Mouse (Mus musculus): ENCODE measurements around the gene 4931406C07Rik. TPM values are rescaled to one million over a fixed set of nuclear protein-coding genes. Genes with fewer than 3 reads are reported as not detected.
A peak's percentile ranks its signal among the peaks of the same experiment; 100 is the strongest.
"Not testable (repeated sequence)": the region's sequence is repeated elsewhere in the genome, so short reads cannot be mapped to it uniquely, and the experiment has no call there.

The 4931406C07Rik gene
- 9.5 and 10.1 TPM in 2 replicates for polyA plus RNA-seq (2014; fragmentation: Nextera tagmentation; extraction: Ambion mirVana)

DNA sequence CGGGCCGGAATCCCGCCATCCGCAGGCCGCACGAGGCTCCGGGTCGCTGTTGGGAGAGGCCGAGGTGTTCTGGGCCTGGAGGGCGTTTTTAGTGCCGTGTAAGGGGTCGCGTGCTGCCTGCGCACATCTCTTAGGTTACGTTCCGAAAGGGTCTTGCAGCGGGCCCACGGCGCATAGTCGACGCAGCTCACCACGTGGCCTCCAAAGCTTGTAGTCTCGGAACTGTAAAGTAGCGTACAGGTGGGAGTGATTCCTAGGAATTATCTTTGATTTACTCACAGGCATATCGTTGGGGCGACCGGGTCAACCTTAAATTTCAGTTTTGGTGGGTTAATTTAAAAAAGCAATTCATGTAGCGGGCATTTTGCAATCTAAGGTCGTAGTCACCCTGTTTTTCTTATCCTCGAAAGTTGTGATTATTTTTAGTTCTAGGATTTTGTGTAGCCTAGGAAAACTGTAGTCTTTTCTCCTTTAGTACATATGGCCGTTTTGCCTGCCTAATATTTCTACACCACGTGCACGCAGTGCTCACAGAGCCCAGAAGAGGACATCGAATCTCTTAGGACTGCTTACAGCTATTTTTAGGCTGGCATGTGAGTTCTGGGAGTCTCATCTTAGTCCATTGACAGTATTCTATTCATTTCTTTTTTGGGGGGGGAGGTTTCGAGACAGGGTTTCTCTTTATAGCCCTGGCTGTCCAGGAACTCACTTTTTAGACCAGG, at the start of gene 4931406C07Rik:
Gene 4931406C07Rik (minus strand): TSS at position 51 of the 722 bp plus-strand sequence.
- Histone ChIP-seq H3K4me3 (ENCODE audit: low read depth, low read length) (peak within 1 kb of the TSS; percentile 83), H3K4me1 (ENCODE audit: control insufficient read depth, insufficient read depth, low read length) (peaks cover 19% of the 10 kb centered on the region), H3K27ac (replicated peaks; ENCODE audit: low read depth, low read length) (peak within 1 kb of the TSS; percentile 94), H3K36me3 (ENCODE audit: control insufficient read depth, insufficient read depth, low read length) (peaks cover 42% of the 10 kb centered on the region), H3K4me2 (ENCODE audit: low read depth, low read length) (peak within 1 kb of the TSS; percentile 84), H3K9me3 (ENCODE audit: control insufficient read depth, low read length) (no peaks in the 10 kb centered on the region), H3K9ac (ENCODE audit: low read depth, low read length) (peak within 1 kb of the TSS; percentile 96), H3K27me3 (replicated peaks; ENCODE audit: control insufficient read depth, insufficient read depth, low read length) (no peaks in the 10 kb centered on the region)
- peak; percentile 64 for DNase-seq (ENCODE audit: low spot score)
- under 1% methylated on average over 35 of the region's 35 CpGs for WGBS
- ATAC-seq (ENCODE audit: low read depth), result peak; percentile 81

DNA sequence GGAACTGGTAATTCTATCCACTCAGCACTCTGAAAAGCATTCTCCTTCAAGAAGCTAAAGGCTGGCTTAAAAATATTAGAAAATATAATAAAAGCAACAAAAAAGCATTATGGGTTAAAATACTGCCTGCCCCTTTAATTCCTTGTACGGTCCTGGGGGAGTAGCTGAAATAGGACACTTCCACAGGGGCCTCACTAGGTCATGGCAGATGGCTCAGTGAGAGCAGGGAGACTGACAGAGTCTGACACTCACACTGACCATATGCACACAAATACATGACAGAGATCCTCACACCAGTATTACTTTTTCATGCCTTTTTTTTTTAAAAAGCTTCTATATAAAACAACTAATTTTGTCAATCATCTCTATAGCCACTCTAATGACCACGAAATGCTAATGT, 43.7 kb upstream of the 4931406C07Rik start:
- WGBS, result 55% methylated on average over 2 of the region's 2 CpGs
- H3K4me2 ChIP-seq (ENCODE audit: low read depth, low read length), result no peak overlapping the region
- no peak overlapping the region for H3K9ac ChIP-seq (ENCODE audit: low read depth, low read length)
- no peak overlapping the region for H3K4me3 ChIP-seq (ENCODE audit: low read depth, low read length)
- H3K4me1 ChIP-seq (ENCODE audit: control insufficient read depth, insufficient read depth, low read length), result no peaks in the 10 kb centered on the region
- H3K9me3 ChIP-seq (ENCODE audit: control insufficient read depth, low read length), result no peaks in the 10 kb centered on the region
- peak; percentile 7 for DNase-seq (ENCODE audit: low spot score)
- no peaks in the 10 kb centered on the region for H3K27me3 ChIP-seq (replicated peaks; ENCODE audit: control insufficient read depth, insufficient read depth, low read length)
- peaks cover 63% of the 10 kb centered on the region for H3K36me3 ChIP-seq (ENCODE audit: control insufficient read depth, insufficient read depth, low read length)
- H3K27ac ChIP-seq (replicated peaks; ENCODE audit: low read depth, low read length), result no peak overlapping the region
- ATAC-seq (ENCODE audit: low read depth), result peak; percentile 72; the same call in 1 of the 2 replicates

DNA sequence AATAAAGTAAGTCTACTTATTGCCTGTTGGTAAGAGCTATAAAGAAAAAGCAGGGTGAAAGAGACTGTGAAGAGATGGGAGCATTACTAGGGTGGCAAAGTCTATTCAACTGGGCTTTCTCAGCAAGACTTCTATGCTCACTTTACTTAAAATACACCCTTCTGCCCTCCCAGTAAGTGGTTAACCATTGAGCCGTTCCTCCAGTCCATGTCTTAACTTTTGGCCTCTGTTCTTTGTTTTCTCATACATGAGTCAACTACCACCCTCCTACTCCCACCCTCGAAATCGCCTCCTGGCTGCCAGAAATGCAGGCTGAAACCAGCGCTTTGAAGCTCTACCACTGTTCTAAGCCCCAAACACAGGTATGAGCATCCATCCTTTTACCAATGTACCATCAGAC, 31.5 kb upstream of the 4931406C07Rik start:
- Histone ChIP-seq H3K9me3 (ENCODE audit: control insufficient read depth, low read length) (no peaks in the 10 kb centered on the region), H3K4me3 (ENCODE audit: low read depth, low read length) (no peak overlapping the region), H3K27me3 (replicated peaks; ENCODE audit: control insufficient read depth, insufficient read depth, low read length) (no peaks in the 10 kb centered on the region), H3K9ac (ENCODE audit: low read depth, low read length) (no peak overlapping the region), H3K4me1 (ENCODE audit: control insufficient read depth, insufficient read depth, low read length) (no peaks in the 10 kb centered on the region), H3K27ac (replicated peaks; ENCODE audit: low read depth, low read length) (no peak overlapping the region), H3K4me2 (ENCODE audit: low read depth, low read length) (no peak overlapping the region), H3K36me3 (ENCODE audit: control insufficient read depth, insufficient read depth, low read length) (peaks cover 92% of the 10 kb centered on the region)
- DNase-seq (ENCODE audit: low spot score) (no peak), ATAC-seq (ENCODE audit: low read depth) (no peak)
- WGBS, result 92% methylated on average over 4 of the region's 4 CpGs

DNA sequence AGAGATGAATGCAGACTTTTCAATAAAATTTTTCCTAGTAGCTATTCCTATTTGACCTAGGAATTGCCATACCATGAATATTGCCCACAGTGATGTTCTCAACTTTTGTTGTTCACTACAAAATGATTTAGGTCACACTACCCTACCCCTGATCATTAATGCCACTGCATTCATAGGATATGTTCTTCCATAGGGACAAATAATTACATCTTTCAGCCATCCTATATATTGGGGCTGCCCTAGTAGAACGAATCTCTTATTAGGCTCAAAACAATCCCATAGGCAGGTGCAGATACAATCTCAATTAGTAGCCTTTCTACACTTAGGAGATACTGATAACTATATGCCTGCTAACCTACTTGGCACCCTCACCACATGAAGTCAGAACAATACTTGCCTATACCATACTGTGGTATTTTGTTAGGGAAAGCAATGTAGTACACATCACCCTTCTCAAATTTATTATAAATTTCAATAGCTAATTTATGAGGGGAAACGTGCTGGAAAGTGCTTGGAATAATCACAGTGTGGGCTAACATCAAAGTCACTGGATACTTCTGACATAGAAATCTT, 12.0 kb upstream of the 4931406C07Rik start:
- Histone ChIP-seq H3K4me2 (ENCODE audit: low read depth, low read length) (no peak overlapping the region), H3K9me3 (ENCODE audit: control insufficient read depth, low read length) (no peaks in the 10 kb centered on the region), H3K9ac (ENCODE audit: low read depth, low read length) (no peak overlapping the region), H3K4me1 (ENCODE audit: control insufficient read depth, insufficient read depth, low read length) (no peaks in the 10 kb centered on the region), H3K27me3 (replicated peaks; ENCODE audit: control insufficient read depth, insufficient read depth, low read length) (no peaks in the 10 kb centered on the region), H3K36me3 (ENCODE audit: control insufficient read depth, insufficient read depth, low read length) (peaks cover 70% of the 10 kb centered on the region), H3K4me3 (ENCODE audit: low read depth, low read length) (no peak overlapping the region), H3K27ac (replicated peaks; ENCODE audit: low read depth, low read length) (no peak overlapping the region)
- DNase-seq (ENCODE audit: low spot score) (no peak), ATAC-seq (ENCODE audit: low read depth) (no peak)
- WGBS, result 87% methylated on average over 2 of the region's 2 CpGs

DNA sequence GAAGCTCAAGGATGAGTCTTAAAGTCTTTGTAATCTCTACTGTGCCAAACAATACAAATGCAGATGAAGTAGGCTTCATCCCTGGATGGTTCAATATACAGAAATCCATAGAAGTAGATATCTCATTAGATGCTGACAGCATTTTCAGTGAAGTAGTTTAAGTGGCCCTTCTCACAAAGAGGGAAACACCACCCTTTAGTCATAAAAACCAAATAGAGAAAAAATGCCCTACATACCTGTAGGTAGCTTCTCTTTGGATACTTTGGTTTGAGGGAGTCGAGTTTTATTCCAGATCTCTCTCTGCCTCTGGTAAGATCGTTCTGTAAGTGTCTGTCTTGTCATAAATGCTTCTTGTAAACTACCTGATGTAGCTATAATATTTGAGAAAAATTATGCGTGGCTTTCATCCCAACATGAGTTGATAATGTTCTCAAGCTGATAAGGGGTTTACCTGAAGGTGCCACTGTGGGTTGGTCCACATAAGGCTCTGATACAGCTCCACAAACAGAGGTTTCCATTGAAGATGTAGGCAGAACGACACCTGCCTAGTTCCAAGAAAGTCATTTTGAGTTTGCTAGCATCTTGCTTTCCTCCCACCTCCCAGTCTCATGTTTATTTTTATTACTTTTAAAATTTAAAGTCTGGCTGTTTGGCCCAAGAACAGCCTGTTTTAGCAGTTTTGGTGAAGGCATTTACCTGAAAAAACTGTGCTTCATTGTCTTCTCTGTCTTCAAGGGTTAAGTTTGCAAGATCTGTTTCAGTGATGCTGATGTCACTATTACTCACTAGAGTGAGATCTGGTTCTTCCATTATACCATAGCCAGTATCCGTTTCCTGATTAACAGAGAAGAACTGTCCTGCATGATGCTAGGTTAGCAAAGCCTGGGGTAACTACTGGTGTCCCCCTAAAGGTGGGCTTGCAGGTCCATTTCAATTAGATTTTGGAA, 11.2 kb upstream of the 4931406C07Rik start:
- H3K36me3 ChIP-seq (ENCODE audit: control insufficient read depth, insufficient read depth, low read length), result peaks cover 67% of the 10 kb centered on the region
- H3K27me3 ChIP-seq (replicated peaks; ENCODE audit: control insufficient read depth, insufficient read depth, low read length), result no peaks in the 10 kb centered on the region
- H3K4me1 ChIP-seq (ENCODE audit: control insufficient read depth, insufficient read depth, low read length), result no peaks in the 10 kb centered on the region
- H3K4me3 ChIP-seq (ENCODE audit: low read depth, low read length), result no peak overlapping the region
- H3K27ac ChIP-seq (replicated peaks; ENCODE audit: low read depth, low read length), result no peak overlapping the region
- H3K4me2 ChIP-seq (ENCODE audit: low read depth, low read length), result no peak overlapping the region
- H3K9ac ChIP-seq (ENCODE audit: low read depth, low read length), result no peak overlapping the region
- no peaks in the 10 kb centered on the region for H3K9me3 ChIP-seq (ENCODE audit: control insufficient read depth, low read length)
- ATAC-seq (ENCODE audit: low read depth) (no peak), DNase-seq (ENCODE audit: low spot score) (no peak)
- WGBS, result 62% methylated on average over 5 of the region's 5 CpGs

DNA sequence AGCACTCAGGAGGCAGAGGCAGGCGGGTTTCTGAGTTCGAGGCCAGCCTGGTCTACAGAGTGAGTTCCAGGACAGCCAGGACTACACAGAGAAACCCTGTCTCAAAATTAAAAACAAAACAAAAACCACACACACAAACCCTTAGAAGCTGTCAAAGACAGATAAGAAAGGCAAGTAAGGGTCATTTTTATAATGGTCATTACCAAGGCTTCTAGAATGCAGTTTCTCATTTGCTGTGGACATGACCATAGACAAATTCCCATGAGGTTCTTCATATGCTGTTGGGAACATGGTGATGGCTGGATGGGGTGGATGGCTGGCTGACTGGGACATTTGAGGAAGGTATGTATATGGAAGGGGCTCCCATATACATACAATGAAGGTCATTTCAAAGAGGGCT, 10.0 kb upstream of the 4931406C07Rik start:
- H3K36me3 ChIP-seq (ENCODE audit: control insufficient read depth, insufficient read depth, low read length), result peaks cover 65% of the 10 kb centered on the region
- not testable (repeated sequence) for H3K27me3 ChIP-seq (replicated peaks; ENCODE audit: control insufficient read depth, insufficient read depth, low read length); DNase-seq (ENCODE audit: low spot score); ATAC-seq (ENCODE audit: low read depth); H3K27ac ChIP-seq (replicated peaks; ENCODE audit: low read depth, low read length); H3K9ac ChIP-seq (ENCODE audit: low read depth, low read length); H3K4me3 ChIP-seq (ENCODE audit: low read depth, low read length); H3K4me2 ChIP-seq (ENCODE audit: low read depth, low read length); H3K9me3 ChIP-seq (ENCODE audit: control insufficient read depth, low read length); H3K4me1 ChIP-seq (ENCODE audit: control insufficient read depth, insufficient read depth, low read length)
- WGBS, result 80% methylated on average over 1 of the region's 2 CpGs

DNA sequence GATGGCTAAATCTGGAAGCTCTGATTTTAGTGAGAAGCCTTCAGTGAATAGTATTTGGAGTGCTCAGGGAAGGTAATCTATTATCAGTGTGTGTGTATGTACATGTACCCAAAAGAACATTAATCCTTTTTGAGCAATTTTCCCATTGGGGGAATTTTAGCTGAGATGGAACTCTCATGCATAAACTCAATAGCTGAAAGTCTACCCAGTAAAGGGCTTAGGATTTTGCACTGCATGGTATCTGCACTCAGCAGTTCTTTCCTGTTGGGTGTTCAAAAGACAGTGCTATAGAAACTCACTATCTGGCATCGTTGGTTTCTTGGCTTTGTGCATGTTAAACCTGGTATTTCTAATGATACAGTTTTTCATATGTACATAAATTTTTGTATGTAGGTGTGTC, 8.4 kb upstream of the 4931406C07Rik start:
- H3K27ac ChIP-seq (replicated peaks; ENCODE audit: low read depth, low read length), result no peak overlapping the region
- no peak overlapping the region for H3K4me2 ChIP-seq (ENCODE audit: low read depth, low read length)
- no peaks in the 10 kb centered on the region for H3K9me3 ChIP-seq (ENCODE audit: control insufficient read depth, low read length)
- WGBS, result 97% methylated on average over 1 of the region's 1 CpGs
- 0 out of 2 replicates have a peak, but pooled peaks cover under 1% of the 10 kb centered on the region for H3K4me1 ChIP-seq (ENCODE audit: control insufficient read depth, insufficient read depth, low read length)
- no peak for DNase-seq (ENCODE audit: low spot score)
- H3K4me3 ChIP-seq (ENCODE audit: low read depth, low read length), result no peak overlapping the region
- no peaks in the 10 kb centered on the region for H3K27me3 ChIP-seq (replicated peaks; ENCODE audit: control insufficient read depth, insufficient read depth, low read length)
- H3K9ac ChIP-seq (ENCODE audit: low read depth, low read length), result no peak overlapping the region
- peaks cover 69% of the 10 kb centered on the region for H3K36me3 ChIP-seq (ENCODE audit: control insufficient read depth, insufficient read depth, low read length)
- no peak for ATAC-seq (ENCODE audit: low read depth)

DNA sequence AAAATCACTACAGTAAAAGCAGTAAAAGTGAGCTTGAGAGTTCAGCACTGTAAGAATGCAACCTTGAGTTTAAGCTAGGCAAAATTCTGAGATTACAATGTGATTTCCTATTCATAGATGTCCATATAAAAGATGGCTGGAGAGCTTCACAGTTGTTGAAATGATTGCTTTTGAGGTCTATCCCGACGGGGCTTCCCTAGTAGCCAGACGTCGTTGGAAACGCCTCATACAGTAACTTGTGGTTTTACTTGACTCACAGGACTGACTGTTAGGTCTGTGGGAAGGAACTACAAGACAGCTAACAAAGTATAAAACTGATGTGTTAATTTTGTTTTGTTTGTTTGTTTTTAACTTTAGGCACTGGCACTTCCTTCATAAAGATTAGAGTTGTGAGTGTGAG, 7.4 kb upstream of the 4931406C07Rik start:
- WGBS, result 82% methylated on average over 5 of the region's 5 CpGs
- Histone ChIP-seq H3K4me3 (ENCODE audit: low read depth, low read length) (no peak overlapping the region), H3K27me3 (replicated peaks; ENCODE audit: control insufficient read depth, insufficient read depth, low read length) (no peaks in the 10 kb centered on the region), H3K9me3 (ENCODE audit: control insufficient read depth, low read length) (no peaks in the 10 kb centered on the region), H3K27ac (replicated peaks; ENCODE audit: low read depth, low read length) (no peak overlapping the region), H3K9ac (ENCODE audit: low read depth, low read length) (no peak overlapping the region), H3K36me3 (ENCODE audit: control insufficient read depth, insufficient read depth, low read length) (peaks cover 78% of the 10 kb centered on the region), H3K4me1 (ENCODE audit: control insufficient read depth, insufficient read depth, low read length) (peaks cover 8% of the 10 kb centered on the region), H3K4me2 (ENCODE audit: low read depth, low read length) (no peak overlapping the region)
- ATAC-seq (ENCODE audit: low read depth) (no peak), DNase-seq (ENCODE audit: low spot score) (no peak)

All from embryonic facial prominence, embryonic 14.5 days (tissue).